Mouse (Mus musculus) forelimb bud, embryonic 11.5 days (tissue): ENCODE measurements around the gene Gja8.

Experiments
- DNase-seq: peaks from one replicate; pipeline ENCODE4 v3.0.0-alpha.2; 2012; ENCODE audit warnings: low read depth, low spot score

The Gja8 gene

DNA sequence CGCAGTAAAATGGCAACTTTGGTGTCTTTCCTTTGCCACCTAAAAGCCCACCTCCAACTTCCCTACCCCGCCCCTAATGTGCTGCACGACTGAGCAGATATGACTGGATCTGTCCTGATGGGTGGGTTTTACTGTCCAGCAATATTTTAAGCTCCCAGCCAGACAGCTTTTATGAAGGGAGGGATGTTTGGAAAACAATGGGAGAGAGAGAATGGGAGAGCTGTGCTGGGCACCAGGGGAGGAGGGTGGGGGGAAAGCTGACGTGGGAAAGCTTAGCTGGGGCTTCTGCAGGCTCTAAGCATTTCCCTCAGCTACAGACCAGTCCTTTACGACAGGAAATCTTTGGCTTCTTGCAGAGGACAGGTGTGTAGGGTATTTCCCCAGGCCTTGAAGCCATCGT, at the start of gene Gja8:
TSS of gene Gja8 (minus strand) at position 101 of the 400 bp plus-strand sequence.
- no peak for DNase-seq

DNA sequence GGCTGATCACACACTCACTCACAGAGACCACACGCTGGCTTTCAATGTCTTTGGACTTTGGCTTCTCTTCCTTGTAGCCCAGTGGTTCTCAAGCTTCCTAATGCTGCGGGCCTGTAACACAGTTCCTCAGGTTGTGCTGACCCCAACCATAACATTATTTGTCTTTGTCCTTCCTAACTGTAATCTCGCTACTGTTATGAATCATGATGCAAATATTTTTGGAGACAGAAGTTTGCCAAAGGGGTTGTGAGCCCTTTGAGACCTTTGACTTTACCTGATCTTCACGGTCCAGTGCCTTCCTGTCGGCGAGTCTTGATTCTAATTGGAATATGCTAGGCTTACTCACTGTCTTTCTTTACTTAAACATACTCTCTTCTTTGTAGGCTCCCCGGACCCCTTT, 48.6 kb upstream of the Gja8 start:
- DNase-seq, result no peak

DNA sequence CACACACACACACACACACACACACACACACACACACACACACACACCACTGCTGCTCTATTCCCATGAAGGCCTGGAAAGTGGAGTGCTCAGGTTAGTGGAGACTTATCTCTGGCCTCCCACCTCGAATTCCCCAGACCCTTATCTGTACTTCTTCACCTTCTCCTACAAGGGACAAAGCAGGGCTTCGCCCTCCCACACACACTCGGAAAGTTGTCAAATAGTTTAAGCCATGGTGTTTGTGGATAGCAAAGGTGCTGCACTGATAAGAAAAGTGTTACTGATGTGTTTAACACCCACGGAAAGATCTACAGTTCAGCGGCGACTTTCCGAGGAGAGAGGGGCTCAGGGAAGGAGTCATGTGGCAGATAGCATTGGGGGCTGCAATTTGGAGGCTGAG, 45.2 kb upstream of the Gja8 start:
- DNase-seq, result no peak

DNA sequence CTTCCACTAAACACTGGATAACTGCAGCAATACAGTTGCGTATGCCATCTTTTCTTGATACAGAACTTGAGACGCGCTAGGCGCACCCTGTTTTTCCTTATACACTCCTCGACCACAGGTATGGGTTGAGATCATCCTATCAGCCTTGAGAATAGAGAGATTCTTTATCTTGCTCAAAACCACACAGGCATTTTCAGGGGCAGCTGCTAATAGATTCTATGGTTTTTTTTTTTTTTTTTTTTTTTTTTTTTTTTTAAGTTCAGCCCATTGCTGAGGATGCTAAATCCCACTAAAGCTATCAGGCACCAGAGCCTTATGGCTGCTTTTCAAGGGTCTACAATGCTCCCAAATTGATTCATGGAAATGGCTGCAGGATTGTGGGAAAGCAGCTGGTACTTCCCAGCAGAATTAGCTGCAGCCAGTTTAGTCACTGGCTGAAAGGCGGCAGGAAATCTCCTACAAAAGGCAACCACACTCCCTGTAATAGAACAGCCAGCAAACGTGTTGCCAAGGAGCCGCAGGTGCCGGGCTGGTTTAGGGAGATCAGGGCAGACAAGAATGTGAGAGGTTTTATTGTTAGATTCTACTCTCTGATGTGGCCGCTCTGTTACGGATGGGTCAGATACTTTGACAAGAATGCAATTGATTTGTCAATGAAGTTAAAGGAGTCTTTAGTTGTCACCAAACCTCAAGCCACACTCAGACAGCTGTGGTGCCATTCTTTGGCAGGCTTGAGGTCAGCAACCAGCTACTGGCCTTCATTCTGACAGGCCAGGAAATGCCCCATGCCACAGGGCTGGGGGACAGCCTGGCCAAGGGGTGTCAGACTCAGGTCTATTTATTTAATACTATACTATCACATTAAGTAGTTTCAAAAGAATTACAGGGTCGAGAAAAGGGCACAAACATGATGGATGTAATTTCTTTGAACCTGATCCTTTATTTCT, 37.5 kb upstream of the Gja8 start:
- DNase-seq, result no peak

DNA sequence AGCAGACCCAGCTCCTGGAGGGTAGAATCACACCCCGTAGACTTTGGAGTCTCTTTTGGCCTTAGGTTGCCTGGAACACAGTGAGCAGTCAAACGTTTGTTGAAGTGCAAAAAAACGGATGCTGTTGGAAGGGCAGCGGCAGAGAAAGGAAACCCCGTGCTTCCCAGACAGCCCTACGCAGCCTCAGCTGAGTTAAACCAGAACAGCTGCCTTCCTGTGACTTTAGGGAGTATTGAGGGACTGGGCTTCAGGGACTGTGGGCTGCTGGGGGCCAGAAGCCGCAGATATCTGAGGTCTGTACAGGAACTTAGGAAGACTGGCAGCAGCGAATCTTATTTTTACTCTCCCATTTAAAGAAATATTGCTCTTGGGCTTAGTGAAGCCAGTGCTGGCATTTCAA, 34.8 kb upstream of the Gja8 start:
- peak; percentile 14 for DNase-seq

DNA sequence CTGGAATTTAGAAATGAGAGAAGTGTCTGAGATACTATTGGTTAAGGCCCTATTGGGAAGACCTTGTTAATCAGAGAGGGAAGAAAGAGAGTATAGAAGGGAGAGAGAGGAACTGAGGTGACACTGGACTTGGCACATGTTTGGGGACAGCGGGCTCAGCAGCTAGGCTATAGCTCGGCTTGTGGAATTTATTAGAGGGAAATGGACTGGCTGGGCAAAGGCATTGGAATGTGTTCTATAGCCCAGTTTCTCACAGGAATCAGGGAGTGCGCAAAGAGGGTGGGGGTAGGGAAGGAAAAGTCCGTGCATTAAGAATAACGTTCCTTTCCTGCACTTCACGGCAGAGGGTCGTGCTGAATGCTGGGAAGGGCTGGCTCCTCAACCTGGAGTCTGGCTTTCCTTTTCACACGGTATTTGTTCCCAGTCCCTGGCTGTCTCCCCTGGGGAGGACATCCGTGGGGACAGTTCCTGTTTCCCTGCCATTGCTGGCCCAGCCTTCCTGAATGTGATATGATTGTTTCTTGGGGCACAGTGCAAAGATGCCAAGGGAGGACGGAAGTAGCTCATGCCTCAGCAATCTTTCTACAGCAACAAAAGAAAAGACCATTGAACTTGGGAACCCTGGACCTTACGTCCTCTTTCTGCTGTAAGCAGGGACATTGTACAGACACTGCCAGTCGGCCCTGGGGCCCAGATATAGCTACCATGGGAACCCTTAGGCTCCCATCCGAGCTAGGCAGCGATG, 27.8 kb upstream of the Gja8 start:
- peak; percentile 14 for DNase-seq

DNA sequence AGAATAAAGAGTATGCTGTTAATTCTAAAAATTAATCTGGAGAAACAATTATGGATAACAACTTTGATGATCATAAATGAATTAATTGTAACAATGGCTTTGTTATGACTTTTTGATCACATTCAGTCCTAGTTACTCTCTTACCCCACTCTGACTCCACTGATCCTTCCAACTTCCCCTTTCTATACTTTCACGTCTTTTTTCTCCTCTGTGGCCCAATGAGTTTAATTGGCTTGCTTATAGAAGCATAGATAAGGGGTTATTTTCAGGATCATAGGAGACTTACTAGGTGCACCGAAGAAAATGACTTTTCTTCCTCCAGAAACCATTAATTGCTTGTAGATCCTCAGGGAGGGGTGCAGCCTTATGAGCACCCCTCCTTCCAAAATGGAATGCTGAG, 16.9 kb upstream of the Gja8 start:
- no peak for DNase-seq

DNA sequence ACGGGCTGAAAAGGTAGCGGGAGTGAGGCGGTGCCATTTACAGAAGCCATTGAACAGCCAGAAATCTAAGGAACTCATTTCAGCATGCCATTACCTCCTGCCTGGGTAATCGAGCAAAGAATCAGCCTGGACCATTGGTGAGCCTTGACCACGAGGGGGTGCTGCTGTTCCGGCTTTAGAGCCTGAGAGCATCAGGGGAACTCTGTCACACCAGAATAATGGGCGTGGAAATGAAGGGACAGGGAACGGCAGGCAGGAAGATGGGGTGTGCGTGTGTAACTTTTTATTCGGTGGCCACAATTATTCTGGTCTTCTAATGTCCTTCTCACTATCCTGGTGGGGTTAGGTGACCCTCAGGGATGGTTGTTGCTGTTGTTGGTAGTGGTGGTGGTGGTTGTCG, 12.9 kb upstream of the Gja8 start:
- DNase-seq, result peak; percentile 87

DNA sequence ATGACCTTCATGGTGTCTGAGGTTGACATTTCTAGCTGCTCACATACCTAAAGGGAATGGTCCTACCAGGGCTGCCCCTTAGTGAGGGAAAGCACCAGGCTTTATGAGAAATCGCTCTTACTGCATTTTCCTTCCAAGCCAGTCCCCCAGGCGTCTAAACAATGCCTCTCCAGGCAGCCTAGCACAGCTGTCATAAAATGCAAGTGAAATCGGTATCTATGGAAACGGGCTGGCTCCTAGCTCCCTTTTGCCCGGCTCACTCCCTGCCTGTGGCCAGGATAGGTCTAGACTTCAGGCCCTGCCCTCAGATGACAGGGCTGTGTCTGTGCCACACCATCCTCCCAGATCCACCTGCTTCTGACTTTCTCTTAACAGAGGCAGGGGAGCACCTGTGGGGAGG, 11.8 kb upstream of the Gja8 start:
- DNase-seq, result no peak

DNA sequence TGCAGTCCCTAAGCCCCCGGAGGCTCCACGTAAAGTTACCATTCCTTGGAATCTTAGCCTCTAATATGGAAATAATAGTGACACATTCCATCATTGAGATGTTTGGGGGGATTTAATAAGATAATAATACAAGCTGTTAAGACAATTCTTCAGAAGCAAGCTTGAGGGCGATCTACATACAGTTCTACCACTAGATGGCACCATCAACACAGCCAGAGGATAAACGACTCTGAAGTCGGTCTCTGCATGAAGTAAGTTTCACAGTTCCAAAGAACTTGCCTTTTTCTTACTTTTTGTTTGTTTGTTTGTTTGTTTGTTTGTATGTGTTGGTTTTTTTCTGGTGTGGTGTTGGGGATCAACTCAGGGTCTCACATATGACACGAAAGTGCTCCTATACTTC, 10.4 kb upstream of the Gja8 start:
- DNase-seq, result peak; percentile 82

DNA sequence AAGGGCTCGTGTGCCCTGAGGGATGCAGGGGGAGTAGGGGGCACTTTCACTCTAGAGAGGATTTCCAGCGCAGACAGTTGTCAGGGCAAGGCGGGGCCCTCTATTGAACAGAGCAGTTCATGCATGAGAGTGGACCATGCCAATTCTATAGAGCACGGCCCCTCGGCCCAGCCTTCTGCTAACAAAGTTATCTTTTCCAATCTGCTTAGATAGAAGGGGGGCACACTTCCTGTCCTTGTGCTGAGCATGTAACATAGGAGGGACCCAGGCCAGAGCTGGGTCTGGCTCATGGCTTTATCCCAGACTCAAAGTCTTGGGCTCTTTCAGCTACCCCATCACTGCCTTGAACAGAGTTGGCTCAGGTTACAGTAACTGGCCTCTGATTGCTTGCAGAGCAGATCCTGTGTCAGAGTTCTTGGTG, 5.5 kb upstream of the Gja8 start:
- DNase-seq, result no peak

DNA sequence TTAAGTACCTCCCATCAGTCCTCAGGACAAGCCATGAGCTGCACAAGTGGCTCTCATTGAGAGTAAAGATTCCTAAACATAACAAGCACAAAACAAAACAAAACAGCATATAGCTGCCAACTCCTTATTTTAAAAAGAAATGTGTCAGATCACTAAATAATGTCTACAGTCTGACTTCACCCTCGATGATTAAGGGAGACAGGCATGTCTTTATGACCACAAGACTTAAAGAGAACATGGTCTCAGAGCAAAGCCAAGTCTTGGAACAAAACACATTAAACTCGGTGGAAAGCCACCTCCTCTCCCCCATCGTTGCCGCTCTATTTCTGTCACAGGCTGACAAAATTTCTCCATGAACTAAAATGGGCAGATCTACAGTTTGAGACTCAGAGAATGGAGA, 1.2 kb downstream of the Gja8 start:
- DNase-seq, result no peak

DNA sequence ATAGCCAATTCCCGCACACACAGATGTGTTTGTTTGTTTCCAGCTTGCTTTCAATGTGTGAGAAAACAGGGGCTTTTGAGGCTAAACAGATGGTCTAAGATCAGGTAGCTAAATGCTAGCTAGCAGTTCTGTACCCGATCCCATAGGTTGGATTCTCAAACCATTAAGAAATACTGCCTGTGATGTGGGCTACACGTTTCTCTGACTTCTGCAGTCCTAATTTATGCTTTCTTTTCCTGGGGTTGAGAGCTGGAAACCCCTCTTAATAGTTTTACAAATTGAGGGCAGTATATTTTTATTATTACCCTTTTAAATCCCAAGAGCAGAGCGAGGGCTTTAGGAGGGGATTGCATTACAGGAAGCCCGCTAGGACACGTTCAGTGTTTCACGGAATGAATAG, 4.8 kb downstream of the Gja8 start:
- peak; percentile 69 for DNase-seq

DNA sequence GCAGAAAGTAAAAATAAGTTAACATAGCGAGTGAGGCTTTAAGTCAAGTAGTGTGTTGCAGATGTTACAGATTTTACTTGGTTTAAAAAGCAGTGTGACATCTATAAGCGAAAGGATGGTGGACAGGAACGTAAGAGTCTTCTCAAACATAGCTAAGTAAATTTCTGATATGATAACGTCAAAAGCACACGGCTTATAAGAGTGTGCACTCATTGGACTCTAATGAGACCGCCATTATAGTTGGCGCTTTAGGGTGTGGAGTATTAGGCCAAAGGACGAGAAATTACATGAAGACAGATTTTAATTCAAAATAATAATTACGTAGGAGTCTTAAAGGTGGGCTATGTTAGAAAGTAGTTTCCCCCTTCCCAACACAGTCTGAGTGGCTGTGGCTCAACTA, 20.2 kb downstream of the Gja8 start:
- DNase-seq, result no peak

DNA sequence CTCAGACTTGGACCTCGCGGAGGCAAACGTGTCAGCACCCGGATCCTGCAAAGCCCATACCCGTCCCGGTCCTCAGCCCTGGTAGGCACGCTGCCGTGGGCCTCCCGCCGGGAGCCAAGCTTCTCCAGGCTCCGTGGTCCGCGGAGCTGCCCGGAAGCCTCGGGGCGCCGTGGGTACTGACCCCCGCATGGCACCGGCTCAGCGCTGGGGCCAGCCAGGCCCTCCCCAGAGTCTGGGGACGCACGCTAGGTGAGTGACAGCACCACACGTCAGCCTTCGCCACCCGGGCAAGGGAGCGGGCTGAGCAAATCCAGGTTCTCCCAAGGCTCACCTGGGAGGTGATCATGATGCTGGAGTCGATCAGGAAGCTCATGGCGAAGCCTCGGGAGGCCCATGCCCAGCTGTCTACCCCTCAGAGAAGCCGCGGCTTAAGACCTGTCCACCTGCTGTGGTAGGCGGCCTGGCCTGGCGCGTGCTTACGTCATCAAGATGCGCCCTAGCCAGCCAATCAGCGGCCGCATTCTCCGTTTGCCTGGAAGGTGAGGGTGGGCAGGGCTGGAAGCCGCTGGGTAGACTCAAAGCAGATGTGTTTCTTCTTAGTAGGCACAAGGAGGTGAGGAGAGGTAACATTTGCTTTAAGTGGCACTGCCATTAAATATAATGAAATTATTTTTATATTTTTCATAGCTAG, 20.8 kb downstream of the Gja8 start, which contains the start of gene Gpr89:
TSS of gene Gpr89 (minus strand) at position 496 of the 691 bp plus-strand sequence.
- peak; percentile 93 for DNase-seq

DNA sequence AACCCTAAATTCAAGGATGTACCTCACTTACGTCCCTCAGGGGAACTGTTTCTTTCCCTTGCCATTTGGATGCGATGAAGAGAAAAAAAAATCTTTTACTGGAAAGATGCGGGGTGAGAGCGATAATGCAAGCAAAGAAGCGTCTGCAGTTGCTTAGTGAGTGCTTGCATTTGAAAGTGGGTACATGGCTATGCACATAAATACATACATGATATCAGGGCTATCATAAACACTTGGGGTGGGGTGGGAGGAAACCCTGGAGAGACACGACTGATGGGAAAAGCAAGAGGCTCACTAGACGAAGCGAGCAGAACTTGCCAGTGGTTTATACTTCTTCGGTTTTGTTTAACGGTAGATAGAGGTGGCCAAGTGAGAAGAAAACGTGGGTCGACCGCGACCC, 21.4 kb downstream of the Gja8 start, which contains the start of gene Gja5:
TSS of gene Gja5 (plus strand) at position 301 of the 400 bp plus-strand sequence.
- DNase-seq, result no peak

DNA sequence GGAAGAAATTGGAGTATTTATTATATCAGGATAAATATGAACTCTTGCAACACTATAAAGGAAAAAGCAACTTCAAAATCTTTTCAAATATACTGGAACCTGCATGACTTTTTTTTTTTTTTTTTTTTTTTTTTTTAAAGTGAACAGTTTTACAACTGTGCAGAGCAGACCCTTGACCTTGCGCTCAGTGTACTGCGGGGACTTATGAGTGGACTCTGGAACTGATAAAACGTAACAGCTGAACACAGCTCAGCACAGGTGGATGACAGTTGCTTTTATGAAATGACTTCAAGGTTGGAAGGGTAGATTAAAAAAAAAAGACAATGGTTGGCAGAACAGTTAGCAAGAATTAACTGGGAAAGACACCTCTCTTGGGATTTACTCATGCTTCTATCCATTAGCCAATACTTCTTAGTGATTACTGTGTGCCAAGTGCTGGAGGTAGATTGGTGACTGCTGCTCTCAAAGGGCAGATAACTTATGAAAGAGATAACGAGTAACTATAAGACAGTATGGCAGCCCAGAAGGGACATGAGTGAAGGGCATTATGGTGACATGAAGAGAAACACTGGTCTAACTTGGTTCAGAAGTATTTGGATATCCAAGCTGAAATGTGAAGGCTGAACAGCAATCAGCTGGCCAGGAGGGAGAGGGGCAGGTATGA, 23.4 kb downstream of the Gja8 start:
- DNase-seq, result no peak

DNA sequence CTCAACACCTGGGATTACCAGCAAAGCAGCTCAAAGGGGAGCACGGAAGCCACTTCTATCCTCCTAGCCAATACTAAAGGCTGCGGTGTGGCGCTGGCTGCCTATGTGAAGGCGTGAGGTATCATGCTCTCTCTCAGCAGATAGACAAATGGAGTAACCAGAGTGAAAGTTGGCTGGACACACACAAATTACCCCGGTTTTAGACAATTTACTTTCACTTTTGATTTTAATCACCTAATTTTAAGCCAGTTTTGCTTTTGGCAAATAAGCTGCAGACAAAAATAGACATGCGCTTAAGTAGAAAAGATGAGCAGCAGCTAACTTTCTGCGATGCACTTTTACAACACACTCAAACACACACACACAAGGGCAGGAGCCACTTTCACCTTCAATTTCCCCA, 42.1 kb downstream of the Gja8 start:
- no peak for DNase-seq

DNA sequence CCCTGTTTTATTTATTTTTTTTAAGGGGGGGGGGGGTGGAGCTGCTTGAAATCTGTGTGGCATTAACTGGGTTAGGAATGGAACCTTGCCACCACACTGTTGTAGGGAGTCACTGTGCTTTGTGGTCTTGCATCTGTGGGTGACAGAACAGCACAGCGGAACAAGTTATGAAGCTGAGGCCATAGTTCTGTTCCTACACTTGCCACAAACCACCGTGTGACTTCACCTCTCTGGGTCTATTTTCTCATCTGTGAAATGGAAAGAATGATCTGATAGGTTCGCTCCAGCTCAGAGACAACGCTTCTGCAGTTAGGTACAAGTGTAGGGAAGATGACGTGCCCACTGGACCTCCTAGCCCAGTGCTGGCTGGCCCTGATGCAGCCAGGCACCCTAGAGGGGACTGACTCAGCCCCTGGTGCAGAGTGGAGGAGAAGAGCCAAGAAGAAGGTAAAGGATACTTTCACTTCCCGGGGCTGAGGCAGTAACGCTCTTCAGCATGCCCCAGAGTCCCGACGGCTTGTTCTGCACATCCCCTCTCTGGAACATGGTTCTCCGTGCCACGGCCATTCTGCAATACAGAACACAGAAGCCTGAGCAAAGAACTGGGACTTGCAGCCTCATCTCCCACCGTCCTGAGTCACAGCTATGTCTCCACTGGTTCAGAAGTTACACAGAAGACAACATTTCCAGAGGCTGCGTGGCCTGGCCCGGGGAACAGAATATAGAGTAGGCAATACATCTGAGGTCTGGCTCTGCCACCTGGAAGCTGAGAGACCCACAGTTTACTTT, 43.6 kb downstream of the Gja8 start:
- DNase-seq, result no peak

DNA sequence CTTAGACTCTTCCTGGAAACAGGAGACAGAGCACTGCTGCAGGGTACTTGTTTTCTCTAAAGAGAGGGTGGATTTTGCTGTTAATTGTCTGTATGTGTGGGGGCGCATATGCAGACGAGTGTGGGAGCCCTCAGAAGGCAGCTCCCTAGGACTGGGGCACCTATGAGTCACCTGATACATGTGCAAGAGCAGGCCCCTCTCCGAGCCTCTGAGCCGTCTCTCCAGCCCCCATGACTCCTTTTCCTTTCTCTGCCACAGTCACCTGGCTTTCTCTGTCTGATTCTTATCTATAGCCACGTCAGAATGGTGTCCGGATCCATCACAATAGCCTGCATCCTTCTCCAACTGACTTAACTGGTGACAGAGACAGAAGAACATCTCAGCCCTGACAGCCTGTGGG, 44.3 kb downstream of the Gja8 start:
- DNase-seq, result no peak

DNA sequence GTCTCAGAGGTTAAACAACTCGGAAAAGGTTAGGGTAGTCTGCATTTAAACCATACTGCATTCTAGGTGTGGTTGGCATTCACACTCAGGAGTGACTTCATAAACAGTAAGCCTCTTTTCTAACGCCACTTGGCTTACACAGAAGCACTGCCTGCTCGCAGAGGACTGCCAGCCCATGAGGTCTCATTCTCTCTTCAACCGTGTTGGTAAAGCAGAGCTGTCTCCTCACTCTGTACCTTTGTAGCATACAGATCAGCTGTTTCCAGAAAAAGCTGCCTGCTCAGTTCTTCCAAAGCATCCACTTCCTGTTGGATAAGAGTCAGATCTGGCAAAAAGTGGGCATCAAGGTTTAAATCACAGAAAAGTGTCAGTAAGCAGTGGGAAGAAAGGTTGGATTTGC, 45.4 kb downstream of the Gja8 start:
- DNase-seq, result no peak
